Mouse (Mus musculus): ENCODE measurements around the gene Teddm1a.

The Teddm1a gene

DNA sequence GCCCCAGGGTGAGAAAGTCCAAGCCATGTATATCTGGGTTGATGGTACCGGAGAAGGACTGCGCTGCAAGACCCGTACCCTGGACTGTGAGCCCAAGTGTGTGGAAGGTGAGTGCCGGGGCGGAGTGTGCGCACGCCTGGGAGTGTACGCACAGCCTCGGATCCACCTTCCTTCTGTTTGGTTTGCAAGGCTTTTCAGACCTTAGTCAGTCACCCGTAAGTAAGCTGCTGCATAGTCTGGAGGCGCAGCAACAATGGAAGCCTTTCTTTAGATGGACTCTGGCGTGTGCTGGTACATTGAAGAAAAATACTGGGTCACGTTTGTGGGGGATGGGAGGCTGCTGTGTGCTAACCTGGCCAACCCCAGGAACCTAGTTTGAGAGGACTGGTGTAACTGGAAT lies 11.5 kb downstream of the Teddm1a start:
- in situ Hi-C loops (cut with MboI, MseI) = no loop called here

DNA sequence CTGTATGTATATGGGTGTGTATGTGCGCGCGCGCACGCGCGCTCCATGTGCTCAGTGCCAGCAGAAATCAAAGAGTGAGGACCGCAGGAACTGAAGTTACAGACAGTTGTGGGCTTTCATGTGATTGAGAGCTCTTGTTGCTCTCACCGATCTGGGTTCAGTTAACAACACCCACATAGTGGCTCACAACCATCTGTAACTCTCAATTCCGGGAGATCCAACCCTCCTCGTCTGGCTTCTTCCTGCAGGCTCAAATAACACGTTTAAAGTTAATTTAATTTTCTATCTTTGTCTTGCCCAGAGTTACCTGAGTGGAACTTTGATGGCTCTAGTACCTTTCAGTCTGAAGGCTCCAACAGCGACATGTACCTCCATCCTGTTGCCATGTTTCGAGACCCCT lies 12.7 kb downstream of the Teddm1a start:
- in situ Hi-C loops (cut with MboI, MseI) = no loop called here

DNA sequence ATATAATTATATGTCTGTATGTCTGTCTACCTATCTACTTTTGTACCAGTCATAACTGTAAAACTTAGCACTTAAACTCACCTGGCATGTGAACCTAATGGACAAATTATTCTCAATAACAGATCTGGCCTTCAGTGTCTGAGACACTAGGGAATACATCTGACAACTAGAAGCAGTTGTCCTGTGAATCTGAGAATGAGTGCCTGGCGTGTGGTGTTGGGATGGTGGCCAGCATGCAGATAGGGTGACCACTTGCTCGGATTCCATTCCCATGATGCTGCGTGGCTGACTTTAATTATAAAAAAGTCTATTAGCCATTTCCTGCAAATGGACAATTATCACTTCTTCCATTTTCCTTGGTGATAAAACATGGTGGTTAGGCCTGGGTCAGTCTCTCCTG lies 14.3 kb downstream of the Teddm1a start:
- in situ Hi-C loops (cut with MboI, MseI) = no loop called here

DNA sequence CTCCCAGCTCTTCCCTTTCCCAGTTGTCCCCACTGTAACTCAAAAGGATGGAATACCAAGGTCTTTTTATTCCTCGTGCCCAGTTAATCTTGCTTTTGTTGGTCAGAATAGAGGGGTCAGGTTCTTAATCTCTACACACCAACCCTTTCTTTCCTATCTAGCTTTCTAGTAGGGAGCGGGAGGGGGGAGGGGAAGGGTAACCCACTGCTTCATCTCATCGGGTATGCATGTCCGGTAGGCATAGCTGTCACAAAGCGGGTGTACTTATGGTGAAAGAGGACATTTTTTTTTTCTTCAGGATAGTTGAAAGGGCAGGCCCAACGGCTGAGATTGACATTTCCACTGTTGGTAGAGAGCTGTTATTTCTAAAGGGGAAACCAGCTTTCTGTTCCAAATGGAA lies 16.7 kb downstream of the Teddm1a start:
- in situ Hi-C loops (cut with MboI, MseI) = no loop called here

DNA sequence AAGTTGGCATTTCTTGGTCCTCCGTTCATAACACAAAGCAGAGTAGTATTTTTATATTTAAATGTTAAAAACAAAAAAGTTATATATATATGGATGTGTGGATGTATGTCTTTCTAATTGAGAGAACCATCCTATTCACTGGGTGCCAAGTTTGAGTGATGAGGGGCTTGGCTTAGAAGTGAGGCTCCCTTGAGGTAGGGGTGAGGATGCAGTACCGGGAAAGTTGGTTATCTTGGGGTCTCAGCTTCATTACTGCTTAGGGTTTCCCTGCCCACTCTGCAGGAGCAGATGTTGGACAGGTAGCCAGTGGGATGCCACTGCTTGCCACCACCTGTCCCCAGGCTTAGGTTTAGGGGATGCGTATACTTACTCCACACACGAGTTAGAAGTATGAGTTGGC lies 17.2 kb downstream of the Teddm1a start:
- in situ Hi-C loops (cut with MboI, MseI) = no loop called here

DNA sequence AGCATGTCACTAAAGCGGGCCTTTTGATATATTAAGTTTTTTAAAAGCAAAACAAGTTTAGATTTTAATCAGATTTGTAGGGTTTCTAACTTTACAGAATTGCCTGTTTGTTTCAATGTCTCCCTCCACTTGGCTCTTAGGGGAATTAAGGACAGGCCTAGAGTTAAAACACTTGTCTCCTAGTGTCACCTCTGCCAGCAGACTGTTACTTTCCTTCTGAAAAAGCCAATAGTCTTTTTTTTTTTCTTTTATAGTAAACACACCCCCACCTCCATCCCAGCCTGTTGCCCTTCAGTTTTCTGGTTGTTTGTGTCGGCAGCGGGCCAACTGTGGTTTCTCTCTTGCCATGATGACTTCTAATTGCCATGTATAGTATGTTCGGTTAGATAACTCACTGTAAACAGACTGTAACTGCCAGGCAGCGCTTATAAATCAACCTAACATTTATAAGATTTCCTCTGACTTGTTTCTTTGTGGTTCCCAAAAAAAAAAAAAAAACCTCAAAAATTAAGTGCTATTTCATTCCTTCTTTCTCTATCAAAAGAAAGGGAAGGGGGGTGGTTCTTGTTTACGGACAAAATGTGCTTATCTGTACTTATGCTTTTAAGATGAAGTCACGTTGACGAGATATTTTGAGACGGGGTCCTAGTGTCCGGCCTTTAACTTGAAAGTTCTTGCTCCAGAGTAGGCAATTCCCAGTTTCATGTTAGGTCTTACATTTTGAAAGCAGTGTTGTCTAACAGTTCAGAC lies 17.8 kb downstream of the Teddm1a start:
- in situ Hi-C loops (cut with MboI, MseI) = no loop called here

DNA sequence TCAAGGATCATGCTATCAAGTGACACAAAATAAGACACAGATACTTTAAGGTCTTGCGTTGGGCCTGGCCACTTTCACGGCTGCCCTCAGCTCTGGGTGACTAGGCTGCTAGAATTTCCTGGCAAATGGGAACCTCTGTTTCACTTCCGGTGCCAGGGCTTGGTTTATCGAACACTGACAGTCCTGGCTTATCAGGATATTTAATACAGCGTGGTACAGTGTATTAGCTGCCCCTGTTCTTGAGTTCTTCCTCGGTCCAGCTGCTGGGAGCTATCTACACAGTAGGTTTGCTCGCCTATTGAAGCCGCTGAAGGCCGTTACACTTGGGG lies 18.4 kb downstream of the Teddm1a start:
- in situ Hi-C loops (cut with MboI, MseI) = no loop called here

DNA sequence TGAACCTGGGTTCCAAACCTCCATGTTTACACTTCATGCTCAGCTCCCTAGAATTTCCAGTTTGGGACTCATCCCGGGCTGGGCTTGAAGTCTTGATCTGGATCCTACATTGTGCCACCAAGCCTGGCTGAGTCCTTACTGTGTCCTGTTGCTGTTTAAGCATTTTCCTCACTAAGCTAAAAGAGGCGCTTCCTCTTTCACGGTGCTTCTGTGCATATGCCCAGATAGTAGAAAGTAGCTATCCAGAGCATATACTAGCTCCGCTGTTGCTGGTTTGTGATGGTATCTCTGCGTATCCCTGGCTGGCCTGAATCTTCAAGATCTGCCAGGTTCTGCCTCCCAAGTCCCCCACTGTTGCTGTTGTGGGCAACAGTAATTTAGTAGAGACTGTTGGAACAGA lies 18.9 kb downstream of the Teddm1a start:
- in situ Hi-C loops (cut with MboI, MseI) = no loop called here

DNA sequence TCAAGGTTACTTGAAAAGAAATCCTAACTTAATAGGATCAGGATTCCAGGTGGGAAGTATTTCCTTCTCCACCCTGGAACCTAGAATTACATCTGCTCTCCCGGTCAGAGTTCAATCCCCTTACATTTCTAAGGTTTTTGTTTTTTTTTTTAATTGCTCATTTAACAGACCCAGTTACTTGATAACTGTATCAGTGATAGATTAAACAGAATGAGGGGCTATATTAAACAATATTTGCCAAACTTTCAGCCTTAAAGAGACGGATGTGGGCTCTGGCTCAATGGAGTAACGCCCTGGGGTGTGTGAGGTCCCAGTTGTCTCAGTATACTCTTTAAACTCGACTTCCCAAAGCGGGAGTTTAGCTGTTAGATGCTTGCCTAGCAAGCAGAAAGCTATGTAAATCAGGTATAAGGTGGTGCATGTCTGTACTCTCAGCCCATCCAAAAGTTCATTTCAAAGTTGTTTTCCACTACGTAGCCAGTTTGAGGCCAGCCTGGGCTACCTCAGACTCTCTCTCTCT lies 19.8 kb downstream of the Teddm1a start:
- in situ Hi-C loops (cut with MboI, MseI) = no loop called here

DNA sequence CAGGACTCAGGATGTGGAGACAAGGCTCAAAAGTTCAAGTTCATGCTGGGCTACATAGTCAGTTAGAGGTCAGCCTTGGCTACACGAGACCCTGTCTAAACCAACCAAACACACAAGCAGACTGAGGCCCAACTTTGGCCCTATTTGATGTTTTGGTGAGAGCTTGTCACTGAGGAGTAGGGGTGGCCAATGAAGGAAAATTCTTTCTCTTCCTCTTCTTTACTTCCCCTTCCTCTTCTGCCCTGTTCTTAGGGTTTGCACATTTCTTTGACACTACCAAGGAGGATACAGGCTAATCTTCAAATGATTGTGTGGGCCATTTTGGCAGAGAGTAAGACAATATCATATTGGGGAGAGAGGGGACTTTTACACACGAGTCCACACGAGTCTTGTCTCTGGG lies 22.3 kb downstream of the Teddm1a start:
- in situ Hi-C loops (cut with MboI, MseI) = no loop called here

DNA sequence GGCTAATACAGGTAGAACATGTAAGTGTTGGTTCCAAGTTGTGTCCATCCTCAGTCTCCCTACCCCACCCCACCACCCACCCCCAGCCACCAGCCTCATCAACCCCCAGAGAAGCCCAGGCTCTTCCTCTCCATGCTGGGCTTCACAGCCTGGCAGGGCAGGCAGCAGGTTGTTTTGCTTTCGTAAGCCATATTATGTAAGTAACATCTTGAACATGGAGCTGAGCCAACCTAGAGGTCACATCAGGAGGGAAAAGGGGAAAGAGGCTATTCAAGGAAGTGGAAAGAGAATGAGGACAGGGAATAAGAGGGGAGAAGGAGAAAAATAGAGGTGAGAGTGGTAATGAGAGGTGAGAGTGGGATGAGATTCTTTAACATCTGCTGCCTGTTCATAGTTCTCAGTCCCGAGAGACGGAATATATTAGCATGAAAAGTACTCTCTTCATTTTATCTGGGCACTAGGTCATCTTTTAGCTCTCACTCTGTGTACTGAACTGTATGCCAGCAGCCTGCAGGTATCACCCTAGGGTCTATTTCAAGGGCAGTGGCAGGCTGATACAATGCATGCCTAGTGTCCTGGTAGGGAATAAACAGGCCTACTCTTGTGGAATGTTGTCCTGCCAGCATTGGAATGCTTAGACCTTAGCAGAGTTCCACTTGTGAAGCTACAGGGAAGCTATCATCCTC lies 27.1 kb downstream of the Teddm1a start:
- in situ Hi-C loops (cut with MboI, MseI) = no loop called here

DNA sequence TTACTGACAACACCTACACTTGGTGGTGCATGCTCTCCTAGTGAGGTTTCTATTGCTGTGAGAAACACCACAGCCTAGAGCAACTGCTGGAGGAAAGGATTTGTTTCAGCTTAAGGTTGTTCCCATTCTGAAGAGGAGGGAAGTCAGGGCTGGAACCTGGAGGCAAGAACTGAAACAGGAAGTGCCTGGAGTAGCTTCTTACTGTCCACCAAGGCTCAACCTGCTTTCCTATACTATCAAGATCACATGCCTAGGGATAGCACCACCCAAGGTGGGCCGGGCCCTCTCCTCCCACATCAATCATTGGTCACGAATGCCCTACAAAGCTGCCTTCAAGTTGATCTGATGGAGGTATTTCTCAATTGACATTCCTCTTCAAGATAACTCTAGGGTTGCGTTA lies 30.1 kb downstream of the Teddm1a start:
- in situ Hi-C loops (cut with MboI, MseI) = no loop called here

DNA sequence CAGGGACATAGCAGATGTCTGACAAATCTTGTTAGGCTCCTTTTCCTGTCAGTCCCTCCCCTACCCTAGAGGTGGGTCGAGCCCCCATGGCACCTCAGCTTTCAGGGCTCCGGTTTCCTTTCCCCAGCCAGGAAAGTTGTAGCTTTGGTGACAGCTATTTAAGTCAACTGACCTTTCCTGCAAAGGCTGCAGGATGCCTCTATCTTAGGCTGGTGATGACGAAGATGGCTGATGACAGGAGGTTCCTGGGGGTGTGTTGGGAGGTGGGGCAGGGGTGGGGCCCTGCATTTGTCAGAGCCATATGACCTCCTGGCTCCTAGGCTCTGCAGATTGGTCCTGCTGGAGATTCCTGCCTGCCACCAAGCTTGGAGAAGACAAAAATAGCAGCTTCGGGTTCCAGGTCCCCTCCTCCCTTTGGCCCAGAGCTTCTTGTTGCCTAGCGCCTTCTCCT lies 31.1 kb downstream of the Teddm1a start:
- in situ Hi-C loops (cut with MboI, MseI) = no loop called here

DNA sequence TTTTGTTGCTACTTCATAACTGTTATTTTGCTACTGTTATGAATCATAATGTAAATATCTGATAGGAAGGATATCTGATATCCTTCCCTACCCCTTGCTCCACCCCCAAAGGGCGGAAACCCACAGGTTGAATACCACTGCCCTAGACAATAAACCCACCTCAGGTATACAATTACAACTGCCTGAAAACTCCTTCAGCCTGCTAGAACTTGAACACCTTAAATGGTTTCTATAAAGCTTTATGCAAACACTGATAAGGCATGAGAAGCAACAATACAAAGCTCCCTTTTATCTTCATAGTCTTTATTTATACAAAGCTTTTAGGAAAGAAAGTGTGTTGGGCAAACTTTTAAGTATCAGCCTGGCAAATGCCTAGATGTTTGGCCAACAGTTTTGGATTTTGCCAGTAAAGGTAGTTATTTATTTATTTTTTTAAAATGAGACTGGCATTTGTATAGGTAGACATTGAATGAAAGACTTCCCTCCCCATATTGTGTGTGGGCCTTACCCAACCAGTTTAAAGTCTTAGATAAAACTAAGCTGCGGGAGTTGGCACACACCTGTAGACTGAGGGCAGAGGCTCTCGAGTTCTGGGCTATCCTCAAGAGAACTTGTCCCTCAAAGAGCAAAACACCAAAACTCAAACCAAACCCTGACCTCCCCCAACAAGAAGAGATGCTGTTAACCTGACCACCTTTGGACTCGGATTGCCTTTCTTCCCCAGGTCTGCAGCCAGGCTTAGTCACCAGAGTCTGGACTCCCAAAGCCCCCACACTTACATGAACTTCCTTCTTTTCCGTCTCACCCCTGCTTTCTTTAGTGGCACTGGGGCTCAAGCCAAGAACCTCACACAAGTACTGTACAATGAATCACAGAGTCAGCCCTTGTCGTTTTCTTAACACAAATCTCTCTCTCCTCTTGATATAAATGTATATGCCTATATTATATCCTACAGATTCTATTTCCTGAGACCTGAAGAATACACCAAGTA lies 33.1 kb downstream of the Teddm1a start:
- in situ Hi-C loops (cut with MboI, MseI) = loop anchor here (25.0 kb wide), 1 partner anchor 563 kb away; no protein-coding TSS in a partner anchor

DNA sequence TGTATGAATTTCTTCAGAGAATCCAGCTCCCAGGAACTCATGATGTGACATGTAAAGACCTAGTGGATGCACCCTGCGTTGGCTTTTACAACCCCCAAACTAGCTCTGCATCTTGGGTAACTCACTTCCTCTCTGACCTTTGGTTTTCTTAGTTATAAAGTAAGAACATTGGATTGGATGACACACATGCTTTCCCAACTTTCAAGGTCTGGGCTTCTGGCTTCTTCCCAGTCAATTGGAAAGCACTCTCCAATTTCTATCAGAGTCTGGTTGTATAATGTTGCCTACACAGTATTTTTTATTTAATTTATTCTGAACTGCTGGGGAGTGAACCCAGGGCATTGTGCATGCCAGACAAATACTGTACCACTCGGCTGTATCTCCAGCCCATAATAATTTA lies 38.9 kb downstream of the Teddm1a start:
- in situ Hi-C loops (cut with MboI, MseI) = loop anchor here (25.0 kb wide), 1 partner anchor 557 kb away; no protein-coding TSS in a partner anchor

DNA sequence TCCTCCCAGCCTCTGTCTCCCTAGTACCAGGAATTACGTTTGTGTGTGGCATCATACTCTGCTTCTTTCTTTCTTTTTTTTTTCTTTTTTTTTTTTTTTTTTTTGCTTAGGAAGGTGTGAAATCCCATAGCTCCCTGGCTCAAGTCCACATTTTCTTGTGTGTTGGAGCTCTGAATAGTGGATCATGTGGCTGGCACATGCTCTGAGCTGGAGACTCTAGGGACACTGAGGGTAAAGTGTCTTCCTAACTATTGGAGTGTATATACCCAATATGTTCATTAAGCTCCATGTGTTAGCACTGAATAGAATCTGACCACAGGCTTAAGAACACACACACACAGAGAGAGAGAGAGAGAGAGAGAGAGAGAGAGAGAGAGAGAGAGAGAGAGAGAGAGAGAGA lies 42.2 kb downstream of the Teddm1a start:
- in situ Hi-C loops (cut with MboI, MseI) = loop anchor here (25.0 kb wide), 1 partner anchor 554 kb away; no protein-coding TSS in a partner anchor

DNA sequence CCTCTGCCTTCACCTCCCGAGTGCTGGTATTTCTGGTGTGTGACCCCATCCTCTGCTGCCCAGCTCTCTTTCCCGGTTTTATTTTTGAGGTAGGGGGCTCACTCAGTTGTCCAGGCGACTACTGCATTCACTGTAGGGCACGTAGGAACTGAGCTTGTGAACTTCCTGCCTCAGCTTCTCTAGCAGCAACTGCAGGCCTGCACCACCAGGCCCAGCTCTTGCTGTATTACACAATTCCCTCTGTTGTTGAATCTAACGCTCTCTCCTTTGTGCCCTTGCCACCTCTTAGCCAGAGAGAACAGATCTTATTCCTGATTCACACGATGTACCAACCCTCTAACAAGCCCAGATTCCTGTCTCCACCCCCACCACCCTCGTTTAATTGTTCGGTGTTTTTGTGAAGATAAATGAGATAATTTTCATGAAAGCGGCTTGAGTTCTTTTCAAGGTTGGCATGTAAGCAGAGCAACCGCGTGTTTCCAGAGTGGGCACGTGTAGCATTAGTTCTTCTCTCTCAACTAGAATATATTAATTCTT lies 44.4 kb downstream of the Teddm1a start:
- in situ Hi-C loops (cut with MboI, MseI) = loop anchor here (25.0 kb wide), 1 partner anchor 551 kb away; no protein-coding TSS in a partner anchor

DNA sequence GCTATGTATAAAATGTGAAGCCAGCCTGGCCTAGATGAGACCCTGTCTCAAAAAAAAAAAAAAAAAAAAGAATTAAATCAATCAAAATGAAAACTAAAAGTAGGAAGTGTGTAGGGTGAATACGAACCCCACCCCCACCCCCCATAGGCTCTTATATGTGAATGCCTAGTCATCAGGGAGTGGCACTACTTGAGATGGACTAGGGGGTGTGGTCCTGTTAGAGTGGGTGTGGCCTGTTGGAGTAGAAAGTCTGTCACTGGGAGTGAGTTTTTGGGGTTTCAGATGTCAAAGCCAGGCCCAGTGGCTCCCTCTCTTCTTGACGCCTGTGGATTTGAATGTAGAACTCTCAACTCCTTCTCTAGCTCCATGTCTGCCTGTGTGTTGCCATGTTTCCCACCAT lies 45.5 kb downstream of the Teddm1a start:
- in situ Hi-C loops (cut with MboI, MseI) = loop anchor here (25.0 kb wide), 1 partner anchor 550 kb away; no protein-coding TSS in a partner anchor

DNA sequence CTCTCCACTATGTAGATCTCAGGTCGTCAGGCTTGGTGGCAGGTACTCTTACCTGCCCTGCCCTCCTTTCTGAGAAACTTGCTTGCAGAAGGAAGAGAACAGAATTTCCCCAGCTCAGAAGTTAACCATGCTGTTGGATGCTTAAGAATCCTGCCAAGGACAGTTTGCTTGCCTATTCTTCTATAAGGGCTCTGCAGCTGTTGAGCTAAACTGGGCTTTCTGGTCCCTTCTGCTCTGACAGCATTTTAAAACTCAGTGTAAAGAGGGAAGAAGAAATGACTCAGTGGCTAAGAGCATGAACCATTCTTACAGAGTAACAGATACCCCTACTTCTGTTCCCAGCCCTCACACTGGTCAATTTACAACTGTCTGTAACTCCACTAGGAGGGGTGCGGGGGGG lies 49.4 kb downstream of the Teddm1a start:
- in situ Hi-C loops (cut with MboI, MseI) = loop anchor here (25.0 kb wide), 1 partner anchor 546 kb away; no protein-coding TSS in a partner anchor

Measured in T-helper 2 cell (primary cell).